Mouse (Mus musculus) granulocyte monocyte progenitor cell, adult 5-6 weeks (primary cell): ENCODE data around the gene Btbd35f17. TPM values are rescaled to one million over a fixed set of nuclear protein-coding genes. Genes with fewer than 3 reads are reported as not detected.
"Not testable (repeated sequence)": the region's sequence is repeated elsewhere in the genome, so short reads cannot be mapped to it uniquely, and the experiment has no call there.

Experiments
- ATAC-seq: replicated peaks from 2 replicates; pipeline ENCODE4 v1.8.0; 2016; ENCODE audit warnings: mild to moderate bottlenecking, moderate TSS enrichment, inconsistent platforms; ENCODE audit not compliant: poor library complexity, severe bottlenecking
- total RNA-seq, 2 experiments: library from RNA; stranded (forward) in 1 of 2; stranded (reverse) in 1 of 2; fragments of 200-712, 200-1000 nt in 1 of 2; fragments of >200 nt in 1 of 2; fragmentation: Nextera tagmentation in 1 of 2; gene quantifications; 2 replicates each; pipeline ENCODE4 v1.2.3; 2014 to 2017

Btbd35f17 gene
- total RNA-seq (2014; fragmentation: Nextera tagmentation): not detected in 2 replicates
- not detected in 2 replicates for total RNA-seq (2017)

DNA sequence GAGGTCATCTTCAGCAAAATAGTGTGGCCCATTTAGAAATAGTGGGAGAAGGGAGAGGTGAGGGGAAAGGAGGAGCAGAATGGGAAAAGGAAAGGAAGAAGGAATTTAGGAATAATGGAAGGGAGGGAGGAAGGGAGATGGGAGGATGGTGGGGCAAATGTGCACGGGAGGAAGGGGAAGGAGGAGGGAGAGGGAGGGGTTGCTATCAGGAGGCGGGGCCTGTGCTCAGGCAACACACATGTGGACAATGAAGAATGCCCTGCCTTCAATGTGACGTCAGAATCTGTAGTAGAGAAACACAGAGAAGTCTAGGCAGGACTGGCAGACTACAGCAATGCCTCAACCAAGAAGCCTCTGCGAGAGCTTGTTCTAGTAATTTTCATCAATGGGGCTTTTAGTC lies at the start of gene Btbd35f17:
Btbd35f17 (plus strand) TSS at position 301 of the 400 bp plus-strand sequence.
- not testable (repeated sequence) for ATAC-seq

Other genes with a start within 250 kb of the Btbd35f17 start
- not detected in 2 replicates for gene Btbd35f28, start 174.1 kb upstream of the Btbd35f17 start, total RNA-seq (2014; fragmentation: Nextera tagmentation)
- not detected in 2 replicates for gene Btbd35f28, start 174.1 kb upstream of the Btbd35f17 start, total RNA-seq (2017)
- gene Btbd35f20, start 79.4 kb upstream of the Btbd35f17 start, total RNA-seq (2014; fragmentation: Nextera tagmentation): not detected in 2 replicates
- not detected in 2 replicates for gene Btbd35f20, start 79.4 kb upstream of the Btbd35f17 start, total RNA-seq (2017)